Mouse (Mus musculus) embryonic facial prominence, embryonic 13.5 days (tissue): ENCODE results near the gene Med25. TPM values are rescaled to one million over a fixed set of nuclear protein-coding genes. Genes with fewer than 3 reads are reported as not detected.

ENCODE experiments used
- ATAC-seq: fragments of 200-750 bp; cut with Nextera tagmentation; 2 replicates; pipeline ENCODE4 v1.8.0; 2017; ENCODE audit warnings: low read depth; ENCODE audit not compliant: insufficient number of reproducible peaks, insufficient read depth, low FRiP score, low TSS enrichment
- H3K27ac ChIP-seq: fragments of 300-500 bp; sonication (generic); 2 replicates; pipeline ENCODE4 v1.5.1; 2015; ENCODE audit warnings: moderate library complexity, mild to moderate bottlenecking, inconsistent platforms
- H3K27me3 ChIP-seq: fragments of 300-500 bp; sonication (generic); 2 replicates; pipeline ENCODE4 v1.6.1; 2015; ENCODE audit warnings: mild to moderate bottlenecking, inconsistent platforms
- H3K36me3 ChIP-seq: fragments of 300-500 bp; sonication (generic); 2 replicates; pipeline ENCODE4 v1.6.1; 2015; ENCODE audit warnings: mild to moderate bottlenecking, inconsistent platforms
- H3K4me1 ChIP-seq: fragments of 300-500 bp; sonication (generic); 2 replicates; pipeline ENCODE4 v1.6.1; 2015; ENCODE audit warnings: inconsistent platforms
- H3K4me2 ChIP-seq: fragments of 300-500 bp; sonication (generic); 2 replicates; pipeline ENCODE4 v1.6.1; 2015; ENCODE audit warnings: moderate library complexity, mild to moderate bottlenecking, inconsistent platforms
- H3K4me3 ChIP-seq: fragments of 300-500 bp; sonication (generic); 2 replicates; pipeline ENCODE4 v1.5.1; 2015; ENCODE audit warnings: mild to moderate bottlenecking, inconsistent platforms
- H3K9ac ChIP-seq: fragments of 300-500 bp; sonication (generic); 2 replicates; pipeline ENCODE4 v1.6.1; 2015; ENCODE audit warnings: mild to moderate bottlenecking, inconsistent platforms
- H3K9me3 ChIP-seq: fragments of 300-500 bp; sonication (generic); 2 replicates; pipeline ENCODE4 v1.6.1; 2016; ENCODE audit warnings: inconsistent platforms
- WGBS: fragments of 180-500 bp; shearing (Covaris S2); methylation state at CpG from one replicate; pipeline ENCODE4 v1.1.7; 2015; ENCODE audit warnings: mixed read lengths; 5-methylcytosine and 5-hydroxymethylcytosine counted together
- polyA plus RNA-seq: library from polyadenylated mRNA; unstranded; fragments of >200 nt; fragmentation: Nextera tagmentation; extraction: Ambion mirVana; gene quantifications from 2 replicates; pipeline ENCODE4 v1.2.1, GENCODE M21; 2015

The Med25 gene
- polyA plus RNA-seq, 1 experiment from 2014 or later, result 111 TPM

- peaks cover 40% of the 10 kb centered on the region for H3K4me1 ChIP-seq
- H3K4me3 ChIP-seq, result no peak overlapping the region
- H3K36me3 ChIP-seq, result peaks cover 56% of the 10 kb centered on the region
- H3K9ac ChIP-seq, result no peak overlapping the region; the same call in 1 of the 2 replicates
- H3K27me3 ChIP-seq, result no peaks in the 10 kb centered on the region
- ATAC-seq, result no peak
- no peaks in the 10 kb centered on the region for H3K9me3 ChIP-seq
- H3K27ac ChIP-seq, result peak overlapping the region; percentile 51; the same call in 1 of the 2 replicates
- no peak overlapping the region for H3K4me2 ChIP-seq
- 79% methylated on average over 14 of the region's 14 CpGs for WGBS
Measured at GRCm38 (mm10) chr7:44861429-44861816, 31.1 kb downstream of the Med25 start.

DNA sequence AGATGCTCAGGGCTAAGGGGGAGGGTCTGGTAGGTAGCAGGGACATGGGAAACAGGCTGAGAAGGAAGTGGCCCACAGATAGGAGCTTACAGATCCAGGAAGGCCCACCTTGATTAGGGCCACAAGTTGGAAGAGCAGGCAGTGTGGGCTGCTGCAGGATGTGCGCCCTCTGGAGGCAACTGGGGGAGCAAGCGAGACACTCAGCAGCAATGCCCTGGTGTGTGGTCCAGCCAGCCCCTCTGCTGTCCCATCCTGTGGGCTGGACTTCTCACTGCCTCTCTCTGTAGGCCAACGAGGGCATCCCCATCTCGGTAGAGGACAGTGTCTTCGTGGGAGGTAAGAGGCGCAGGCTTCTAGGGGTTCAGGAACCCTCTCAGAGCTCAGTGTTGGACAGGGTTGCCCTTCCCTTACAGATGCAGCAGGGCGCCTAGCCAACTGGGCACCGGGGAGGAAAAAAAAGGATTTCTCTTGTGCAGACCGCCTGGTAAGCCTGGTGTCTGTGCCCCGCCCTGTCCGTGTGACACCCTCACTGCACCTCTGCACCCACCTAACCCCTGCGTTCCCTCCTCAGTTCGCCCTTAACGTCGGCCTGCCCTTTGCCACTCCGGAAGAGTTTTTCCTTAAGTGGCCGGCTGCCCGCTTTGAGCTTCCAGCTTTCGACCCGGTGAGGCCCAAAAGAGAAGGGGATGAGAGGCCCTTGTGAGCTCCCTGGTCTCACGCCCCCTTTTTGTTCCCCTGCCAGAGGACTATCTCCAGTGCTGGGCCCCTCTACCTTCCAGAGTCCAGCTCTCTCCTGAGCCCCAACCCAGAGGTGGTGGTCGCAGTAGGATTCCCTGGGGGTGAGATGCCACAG is 31.7 kb downstream of the Med25 start:
- H3K9me3 ChIP-seq, result no peaks in the 10 kb centered on the region
- H3K27me3 ChIP-seq, result no peaks in the 10 kb centered on the region
- 0 out of 2 replicates have a peak overlapping the region, but pooled peaks have one; percentile 10 for H3K4me3 ChIP-seq
- peak overlapping the region; percentile 51; the same call in 1 of the 2 replicates for H3K27ac ChIP-seq
- H3K9ac ChIP-seq, result peak overlapping the region; percentile 49; the same call in 1 of the 2 replicates
- H3K36me3 ChIP-seq, result peaks cover 50% of the 10 kb centered on the region
- no peak for ATAC-seq
- whole genome bisulfite sequencing, result 63% methylated on average over 22 of the region's 22 CpGs
- H3K4me2 ChIP-seq, result peak overlapping the region; percentile 23; the same call in 1 of the 2 replicates
- H3K4me1 ChIP-seq, result peaks cover 40% of the 10 kb centered on the region

- H3K36me3 ChIP-seq, result peaks cover 41% of the 10 kb centered on the region
- H3K27ac ChIP-seq, result no peak overlapping the region
- WGBS, result 89% methylated on average over 11 of the region's 11 CpGs
- H3K4me1 ChIP-seq, result peaks cover 36% of the 10 kb centered on the region
- no peak for ATAC-seq
- no peak overlapping the region for H3K9ac ChIP-seq
- H3K27me3 ChIP-seq, result no peaks in the 10 kb centered on the region
- no peak overlapping the region for H3K4me2 ChIP-seq
- no peaks in the 10 kb centered on the region for H3K9me3 ChIP-seq
- no peak overlapping the region for H3K4me3 ChIP-seq
Measured at GRCm38 (mm10) chr7:44859896-44860295, 32.6 kb downstream of the Med25 start.

- Histone ChIP-seq H3K4me3 (peak overlapping the region; percentile 78), H3K9me3 (no peaks in the 10 kb centered on the region), H3K4me1 (peaks cover 56% of the 10 kb centered on the region), H3K27me3 (no peaks in the 10 kb centered on the region), H3K27ac (peak overlapping the region; percentile 95; the same call in 1 of the 2 replicates), H3K9ac (peak overlapping the region; percentile 89), H3K36me3 (peaks cover 23% of the 10 kb centered on the region), H3K4me2 (peak overlapping the region; percentile 89)
- 26% methylated on average over 8 of the region's 8 CpGs for WGBS
- no peak for ATAC-seq
Measured at GRCm38 (mm10) chr7:44857905-44858304, 34.6 kb downstream of the Med25 start.

DNA sequence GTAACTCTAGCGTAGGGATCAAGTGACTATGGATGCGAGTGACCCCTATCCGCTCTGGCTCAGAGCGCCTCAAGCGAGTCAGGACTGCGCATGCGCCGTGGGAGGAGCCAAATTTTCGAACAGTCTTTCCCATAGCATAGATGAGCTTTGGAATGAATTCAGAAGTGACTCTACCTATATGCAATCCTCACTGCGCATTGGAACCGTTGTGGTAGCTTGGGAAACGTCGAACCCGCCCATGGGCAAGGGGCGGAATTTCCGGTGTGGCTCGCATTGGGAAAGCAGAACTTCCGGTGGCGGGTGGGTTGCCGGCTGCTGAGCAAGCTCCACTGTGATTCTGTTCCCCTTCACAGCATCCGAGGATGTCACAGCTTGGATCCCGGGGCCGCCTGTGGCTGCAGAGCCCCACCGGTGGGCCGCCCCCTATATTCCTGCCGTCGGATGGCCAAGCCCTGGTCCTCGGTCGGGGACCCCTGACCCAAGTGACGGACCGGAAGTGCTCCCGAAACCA is 35.4 kb downstream of the Med25 start, which contains the start of gene Pnkp:
Pnkp (plus strand) TSS at position 98 of the 511 bp plus-strand sequence.
- H3K9me3 ChIP-seq, result no peaks in the 10 kb centered on the region
- peak within 1 kb of the TSS; percentile 89 for H3K9ac ChIP-seq
- whole genome bisulfite sequencing, result under 1% methylated on average over 32 of the region's 32 CpGs
- peaks cover 62% of the 10 kb centered on the region for H3K4me1 ChIP-seq
- H3K27ac ChIP-seq, result peak within 1 kb of the TSS; percentile 95
- peak; percentile 32 for ATAC-seq
- no peaks in the 10 kb centered on the region for H3K27me3 ChIP-seq
- peak within 1 kb of the TSS; percentile 78 for H3K4me3 ChIP-seq
- peak within 1 kb of the TSS; percentile 89 for H3K4me2 ChIP-seq
- H3K36me3 ChIP-seq, result peaks cover 21% of the 10 kb centered on the region

- H3K4me3 ChIP-seq, result peak overlapping the region; percentile 78
- no peak for ATAC-seq
- peak overlapping the region; percentile 89 for H3K9ac ChIP-seq
- WGBS, result 64% methylated on average over 9 of the region's 9 CpGs
- peak overlapping the region; percentile 89 for H3K4me2 ChIP-seq
- no peaks in the 10 kb centered on the region for H3K27me3 ChIP-seq
- H3K9me3 ChIP-seq, result no peaks in the 10 kb centered on the region
- peak overlapping the region; percentile 95 for H3K27ac ChIP-seq
- H3K36me3 ChIP-seq, result peaks cover 16% of the 10 kb centered on the region
- H3K4me1 ChIP-seq, result peaks cover 67% of the 10 kb centered on the region
Measured at GRCm38 (mm10) chr7:44856265-44856916, 36.1 kb downstream of the Med25 start.

- peaks cover 69% of the 10 kb centered on the region for H3K4me1 ChIP-seq
- 40% methylated on average over 10 of the region's 10 CpGs for WGBS
- no peak for ATAC-seq
- no peaks in the 10 kb centered on the region for H3K27me3 ChIP-seq
- H3K4me3 ChIP-seq, result peak overlapping the region; percentile 51
- peak overlapping the region; percentile 88 for H3K27ac ChIP-seq
- peak overlapping the region; percentile 69 for H3K9ac ChIP-seq
- peaks cover 12% of the 10 kb centered on the region for H3K36me3 ChIP-seq
- H3K4me2 ChIP-seq, result peak overlapping the region; percentile 90
- H3K9me3 ChIP-seq, result no peaks in the 10 kb centered on the region
Measured at GRCm38 (mm10) chr7:44855036-44855435, 37.5 kb downstream of the Med25 start.

DNA sequence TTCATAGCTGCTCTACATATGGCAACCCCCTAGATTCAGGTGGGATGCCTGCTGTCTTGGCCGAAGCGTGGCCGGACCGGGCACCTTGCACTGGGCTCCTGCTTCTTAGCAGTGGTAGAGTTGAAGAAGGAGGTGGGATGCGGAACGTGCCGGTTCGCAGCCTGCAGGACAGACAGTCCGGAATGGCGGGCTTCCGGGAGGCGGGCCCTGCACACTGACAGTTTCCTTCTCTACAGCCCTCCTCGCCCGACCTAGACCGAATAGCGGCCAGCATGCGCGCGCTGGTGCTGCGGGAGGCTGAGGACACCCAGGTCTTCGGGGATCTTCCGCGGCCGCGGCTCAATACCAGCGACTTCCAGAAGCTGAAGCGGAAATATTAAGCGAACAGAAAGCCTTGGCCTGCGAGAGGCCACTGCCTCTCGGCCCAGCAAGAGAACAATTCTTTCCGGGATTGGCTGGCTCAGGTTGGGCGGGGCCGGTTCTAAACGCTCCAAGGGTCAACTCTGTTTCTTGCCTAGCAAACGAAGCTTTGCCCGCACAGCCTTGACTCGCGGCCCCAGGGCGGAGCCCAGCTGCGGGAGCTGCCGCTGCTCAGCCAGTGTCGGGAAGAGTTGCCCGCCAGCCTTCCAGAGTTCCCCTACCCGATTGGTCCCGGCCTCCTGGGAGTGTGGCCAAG is 38.0 kb downstream of the Med25 start:
- Histone ChIP-seq H3K27me3 (no peaks in the 10 kb centered on the region), H3K4me2 (peak overlapping the region; percentile 90), H3K27ac (peak overlapping the region; percentile 88), H3K36me3 (peaks cover 12% of the 10 kb centered on the region), H3K4me1 (peaks cover 69% of the 10 kb centered on the region), H3K9me3 (no peaks in the 10 kb centered on the region), H3K4me3 (peak overlapping the region; percentile 51), H3K9ac (peak overlapping the region; percentile 69)
- 1% methylated on average over 45 of the region's 45 CpGs for WGBS
- ATAC-seq, result 0 out of 2 replicates have a peak, but pooled peaks have one; percentile 23

DNA sequence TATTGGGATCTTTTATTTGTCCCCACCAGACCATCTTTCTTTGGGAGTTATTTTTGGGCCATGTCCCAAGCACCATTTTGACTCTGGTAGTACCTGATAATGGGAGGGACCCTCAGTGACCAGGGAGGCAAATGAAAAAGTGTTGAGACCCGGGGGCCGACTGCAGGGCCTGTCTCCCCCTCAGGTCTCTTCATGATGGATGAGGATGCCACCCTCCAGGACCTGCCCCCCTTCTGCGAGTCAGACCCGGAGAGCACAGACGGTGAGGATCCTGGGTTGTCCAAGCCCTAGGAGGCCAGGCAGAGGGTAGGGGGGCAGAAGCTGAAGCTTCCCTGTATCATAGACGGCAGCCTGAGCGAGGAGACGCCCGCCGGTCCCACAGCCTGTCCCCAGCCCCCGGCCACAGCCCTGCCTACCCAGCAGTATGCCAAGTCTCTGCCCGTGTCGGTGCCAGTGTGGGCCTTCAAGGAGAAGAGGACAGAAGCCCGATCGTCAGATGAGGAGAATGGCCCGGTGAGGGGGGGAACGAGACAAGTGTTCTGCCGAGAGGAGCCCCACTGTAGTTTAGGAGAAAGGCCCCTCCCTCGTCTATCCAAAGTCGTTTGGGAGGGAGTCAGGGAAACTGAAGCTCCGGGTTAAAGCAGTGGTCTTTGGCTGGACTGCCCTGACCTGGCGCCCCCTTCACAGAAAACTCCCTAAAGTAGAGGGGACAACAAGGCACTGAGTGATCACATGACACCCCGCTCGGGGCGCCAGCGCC is 38.7 kb downstream of the Med25 start:
- peak overlapping the region; percentile 69 for H3K9ac ChIP-seq
- H3K36me3 ChIP-seq, result peaks cover 12% of the 10 kb centered on the region
- WGBS, result 36% methylated on average over 26 of the region's 26 CpGs
- peak overlapping the region; percentile 88 for H3K27ac ChIP-seq
- H3K4me1 ChIP-seq, result peaks cover 69% of the 10 kb centered on the region
- peak overlapping the region; percentile 51 for H3K4me3 ChIP-seq
- no peaks in the 10 kb centered on the region for H3K27me3 ChIP-seq
- H3K4me2 ChIP-seq, result peak overlapping the region; percentile 90
- no peaks in the 10 kb centered on the region for H3K9me3 ChIP-seq
- ATAC-seq, result no peak

DNA sequence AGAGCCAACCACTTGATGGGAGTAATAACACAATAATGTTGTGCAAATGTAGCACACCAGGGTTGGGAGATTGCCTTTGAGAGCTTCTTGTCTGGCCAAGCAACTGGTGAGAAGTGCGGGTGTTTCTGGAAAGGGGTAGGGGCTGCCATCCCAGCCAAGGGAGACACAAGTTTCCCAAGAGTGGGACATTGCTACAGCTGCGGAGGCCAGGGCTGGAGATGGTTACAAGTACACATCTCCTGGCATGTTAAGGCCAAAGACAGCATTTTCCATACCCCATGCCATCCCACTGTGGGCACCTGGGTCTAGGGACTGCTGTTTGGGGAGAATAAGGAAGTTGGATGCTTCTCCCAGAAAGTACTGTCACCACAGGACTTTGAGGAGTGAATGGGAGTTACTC is 39.4 kb downstream of the Med25 start:
- no peak for ATAC-seq
- H3K4me2 ChIP-seq, result no peak overlapping the region
- no peaks in the 10 kb centered on the region for H3K9me3 ChIP-seq
- 0 out of 2 replicates have a peak overlapping the region, but pooled peaks have one; percentile 69 for H3K9ac ChIP-seq
- peaks cover 64% of the 10 kb centered on the region for H3K4me1 ChIP-seq
- no peak overlapping the region for H3K4me3 ChIP-seq
- no peak overlapping the region for H3K27ac ChIP-seq
- WGBS, result 92% methylated on average over 2 of the region's 2 CpGs
- no peaks in the 10 kb centered on the region for H3K27me3 ChIP-seq
- peaks cover 12% of the 10 kb centered on the region for H3K36me3 ChIP-seq
